Mouse (Mus musculus) small intestine, adult 2 months (tissue): Measurements from ENCODE around the gene Fgd3.

Source experiments
- CTCF ChIP-seq: fragments of 200-500 bp; IDR thresholded peaks from 2 replicates; pipeline ENCODE4 v1.5.1; 2012; ENCODE audit warnings: low read depth, mild to moderate bottlenecking, control low read depth, inconsistent platforms, low read length, moderate library complexity, mixed read lengths; ENCODE audit not compliant: insufficient replicate concordance, insufficient read length; ENCODE audit errors: extremely low read depth
- POLR2A ChIP-seq: fragments of 200-500 bp; IDR thresholded peaks from 2 replicates; pipeline ENCODE4 v1.6.1; 2012; ENCODE audit warnings: low read depth, mild to moderate bottlenecking, control low read depth, inconsistent platforms, low read length, moderate library complexity

DNA sequence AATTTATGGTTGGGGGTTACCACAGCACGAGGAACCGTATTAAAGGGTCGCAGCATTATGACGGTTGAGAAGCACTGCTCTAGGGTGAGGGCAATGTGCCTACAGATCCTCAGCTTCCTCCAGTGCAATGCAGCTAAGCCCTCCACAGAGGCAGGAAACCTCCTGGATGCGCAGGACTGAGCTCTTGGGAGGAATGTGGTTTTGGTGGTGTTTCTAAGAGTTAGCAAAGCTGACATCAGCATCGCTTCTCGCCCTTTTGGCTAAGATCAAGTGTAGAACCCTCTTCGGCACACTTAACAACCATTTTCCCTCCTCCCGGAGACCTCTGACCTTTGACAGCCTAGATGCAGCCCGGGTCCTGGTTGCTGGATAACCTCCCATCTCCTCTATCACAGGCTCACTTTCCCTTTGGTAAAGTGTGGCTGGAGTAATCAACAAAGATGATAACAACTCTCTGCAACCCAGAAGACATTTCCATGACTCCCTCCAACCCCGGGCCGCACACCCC is 72.8 kb downstream of the Fgd3 start:
- TF ChIP-seq CTCF = no peak
- TF ChIP-seq POLR2A = no peak
